Mouse (Mus musculus) right cerebral cortex, adult 2 months (tissue): ENCODE data around the gene Swap70.

Source experiments
- DNase-seq, 2 experiments: peaks; one replicate each; pipeline ENCODE4 v3.0.0; 2021 to 2022; ENCODE audit warnings: low spot score in 2 of 2

Swap70 gene

DNA sequence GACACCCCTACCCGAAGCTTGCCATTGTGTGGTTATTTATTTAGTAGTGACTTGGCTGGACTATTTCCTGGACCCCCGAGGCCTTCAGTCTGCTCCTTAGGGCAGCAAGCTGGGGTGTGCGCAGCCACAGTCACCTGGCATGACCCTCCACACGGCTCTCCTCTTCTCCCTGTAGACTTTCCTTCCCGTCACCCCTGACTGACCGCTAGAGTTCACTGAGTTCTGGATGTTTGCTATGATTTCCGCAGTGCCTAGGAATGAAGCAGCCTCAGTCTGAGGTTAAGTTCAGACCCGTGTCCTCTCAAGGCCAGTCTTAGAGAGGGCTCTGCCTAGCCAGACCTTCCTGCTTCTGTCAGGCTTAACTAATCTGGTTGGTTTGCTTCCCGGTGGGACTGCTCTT, 50.3 kb downstream of the Swap70 start:
- no peak for DNase-seq

- DNase-seq: no peak
Measured at GRCm38 (mm10) chr7:110272434-110272833, 50.9 kb downstream of the Swap70 start.

- DNase-seq: no peak
Measured at GRCm38 (mm10) chr7:110277734-110278245, 56.3 kb downstream of the Swap70 start.

DNA sequence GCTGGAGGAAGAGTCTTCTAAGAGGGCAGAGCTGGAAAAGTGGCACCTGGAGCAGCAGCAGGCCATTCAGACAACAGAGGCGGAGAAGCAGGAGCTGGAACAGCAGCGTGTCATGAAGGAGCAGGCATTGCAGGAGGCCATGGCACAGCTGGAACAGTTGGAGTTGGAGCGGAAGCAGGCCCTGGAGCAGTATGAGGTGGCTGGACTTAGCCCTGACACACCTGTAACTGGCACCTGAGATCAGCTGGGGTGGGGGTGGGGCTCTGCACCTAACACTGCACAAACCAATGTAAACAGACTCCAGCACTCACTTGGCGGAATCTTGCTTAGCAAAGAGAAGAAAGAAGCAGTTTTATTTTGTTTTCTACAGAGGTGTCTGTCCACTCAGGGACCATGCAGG, 57.7 kb downstream of the Swap70 start:
- DNase-seq: no peak

DNA sequence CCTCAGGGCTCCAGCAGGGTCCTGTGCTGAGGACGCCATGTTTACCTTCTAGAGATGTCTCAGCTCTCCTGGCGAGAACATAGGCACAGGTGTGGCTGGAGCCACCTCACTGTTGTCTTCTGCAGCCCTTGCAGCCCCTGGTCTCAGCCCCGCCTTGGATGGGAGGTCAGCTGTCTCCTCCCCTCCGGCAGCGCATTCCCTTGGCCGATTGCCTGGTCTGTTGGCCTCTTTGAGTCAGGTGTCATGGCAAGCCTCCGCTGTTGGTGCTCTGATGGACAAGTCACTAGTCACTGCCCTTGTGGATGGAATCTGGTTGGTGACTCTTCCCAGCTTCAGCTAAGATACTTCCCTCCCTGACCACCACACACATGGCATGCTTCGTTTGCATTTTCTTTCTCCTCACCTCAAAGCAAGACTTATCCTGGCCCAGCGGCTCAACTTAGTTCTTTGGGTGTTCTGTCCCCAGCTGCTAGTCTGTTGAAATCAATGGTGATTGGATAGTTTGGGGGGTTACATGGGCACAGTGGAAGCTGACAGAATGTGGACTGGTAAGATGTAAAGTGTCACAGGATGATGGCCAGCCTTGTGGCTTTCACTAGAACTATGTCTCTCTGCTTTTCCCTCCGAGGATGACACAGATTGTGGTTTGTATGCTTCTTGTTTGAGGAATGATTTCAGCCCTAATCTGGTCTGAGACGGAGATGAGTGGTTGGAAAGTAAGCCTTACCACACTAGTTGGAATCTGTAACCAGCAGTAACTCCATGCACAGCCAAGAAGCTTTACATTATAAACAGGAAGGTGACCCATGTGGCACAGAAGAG, 60.1 kb downstream of the Swap70 start:
- DNase-seq: no peak

DNA sequence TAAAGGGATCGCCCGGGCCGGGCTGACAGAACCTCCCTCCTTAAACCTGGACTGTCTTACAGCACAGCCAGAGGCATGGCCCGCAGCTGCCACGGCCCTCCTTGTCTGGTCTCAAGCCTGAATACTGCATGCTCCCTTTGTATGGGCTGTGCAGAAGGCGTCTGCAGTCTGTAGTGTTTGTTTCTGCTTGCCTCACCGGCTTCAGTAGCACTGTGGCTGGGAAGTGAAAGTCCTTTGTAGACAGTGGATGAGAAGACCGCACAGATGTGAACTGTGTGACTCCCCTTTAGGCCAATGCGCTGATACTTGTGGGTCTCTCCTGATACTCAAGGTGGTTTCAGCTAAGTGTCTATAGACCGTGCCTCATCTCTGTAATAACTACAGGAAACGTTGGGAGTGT, 61.3 kb downstream of the Swap70 start:
- DNase-seq: no peak

DNA sequence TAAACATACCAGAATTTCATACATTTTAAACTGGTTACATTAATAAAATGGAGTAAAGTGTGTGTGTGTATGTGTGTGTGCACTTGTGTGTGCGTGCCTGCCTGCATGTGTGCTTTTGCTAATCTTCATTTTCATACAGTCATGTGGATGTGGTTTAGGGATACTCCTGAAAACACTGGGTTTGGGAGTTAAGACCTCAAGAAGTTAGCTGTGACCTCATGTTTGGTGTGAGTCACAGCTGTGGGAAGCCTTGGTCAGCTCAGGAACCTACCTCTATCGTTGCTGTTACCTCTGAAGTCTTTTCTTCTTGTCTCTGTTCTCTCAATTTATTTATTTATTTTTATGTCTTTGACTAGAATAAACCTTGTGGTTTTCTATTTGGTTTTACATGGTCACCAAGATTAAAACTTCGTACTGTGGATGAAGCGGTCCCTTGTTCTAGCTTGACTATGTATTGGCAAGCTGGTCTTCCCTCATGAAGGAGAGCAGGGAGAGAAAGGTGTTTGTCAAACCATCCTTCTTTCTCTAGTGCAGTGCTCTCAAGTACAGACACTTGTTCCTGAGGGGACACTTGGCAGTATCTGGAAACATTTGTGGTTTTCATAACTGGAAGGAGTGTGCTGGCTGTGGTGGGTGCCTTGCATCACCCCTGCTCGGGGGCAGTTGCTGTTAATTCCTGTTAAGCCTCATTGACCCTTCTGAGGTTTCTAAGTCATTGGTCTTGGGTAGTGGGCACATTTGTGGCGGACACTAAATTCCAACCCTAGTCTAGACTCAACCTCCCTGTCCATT, 62.2 kb downstream of the Swap70 start:
- no peak for DNase-seq

- no peak for DNase-seq
Measured at GRCm38 (mm10) chr7:110285076-110285848, 63.8 kb downstream of the Swap70 start.

- no peak for DNase-seq
Measured at GRCm38 (mm10) chr7:110285849-110286151, 64.3 kb downstream of the Swap70 start.

DNA sequence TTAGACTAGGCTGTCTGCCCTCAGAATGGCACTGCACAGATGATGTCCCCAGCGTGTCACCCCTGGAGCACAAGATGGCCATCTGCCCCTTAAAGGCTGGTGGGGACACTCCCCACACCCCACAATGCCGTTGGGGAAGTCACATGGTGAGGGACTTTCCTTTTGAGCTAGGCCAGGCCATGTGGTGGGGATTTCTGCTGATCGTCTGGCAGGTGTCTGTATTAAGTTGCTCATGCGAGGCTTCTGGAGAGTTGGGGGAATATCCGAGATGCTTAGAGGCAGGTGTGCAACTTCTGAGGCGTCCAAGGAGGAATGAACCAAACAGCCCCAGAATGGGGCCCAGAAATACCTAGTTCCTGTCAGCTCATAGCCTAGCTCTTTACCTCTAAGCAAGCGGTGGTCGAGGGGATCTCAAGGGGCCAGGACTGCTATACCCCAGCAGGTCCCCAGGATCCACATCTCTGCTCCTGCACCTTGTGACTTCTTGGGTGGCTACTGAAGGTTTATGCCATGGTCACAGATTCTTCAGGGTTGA, 64.8 kb downstream of the Swap70 start:
- no peak for DNase-seq

GRCm38 (mm10) chr7:110286838-110287475, 65.4 kb downstream of the Swap70 start:
- peak; percentile 85 to 87 for DNase-seq

DNA sequence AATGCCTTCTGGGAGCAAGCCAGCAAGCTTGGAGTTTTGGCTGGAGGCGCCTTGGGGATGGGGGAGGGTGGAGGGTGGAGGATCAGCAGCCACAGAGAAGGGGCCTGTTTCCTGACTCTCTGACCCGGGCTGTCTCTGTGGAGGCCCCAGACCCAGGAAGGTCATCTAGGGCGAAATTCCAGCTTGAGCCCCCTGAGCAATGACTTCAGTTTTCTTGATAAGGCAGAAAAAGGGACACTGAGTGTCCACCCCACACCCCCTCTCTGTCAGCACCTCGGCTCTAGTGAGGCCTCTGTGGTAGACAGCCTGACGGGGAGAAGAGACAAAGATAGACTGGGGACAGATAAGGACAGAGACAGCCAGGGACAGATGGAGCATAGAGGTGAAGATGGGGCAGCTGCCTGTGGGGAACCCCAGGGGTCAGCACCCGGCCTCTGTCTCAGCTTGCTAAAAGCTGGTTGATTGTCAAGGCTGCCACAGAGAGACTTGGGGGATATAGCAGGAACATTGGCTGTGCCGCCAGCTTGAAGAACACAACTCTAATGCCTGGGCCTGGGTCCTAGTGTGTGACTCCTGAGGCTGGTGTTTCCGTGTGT, 66.1 kb downstream of the Swap70 start:
- no peak for DNase-seq

DNA sequence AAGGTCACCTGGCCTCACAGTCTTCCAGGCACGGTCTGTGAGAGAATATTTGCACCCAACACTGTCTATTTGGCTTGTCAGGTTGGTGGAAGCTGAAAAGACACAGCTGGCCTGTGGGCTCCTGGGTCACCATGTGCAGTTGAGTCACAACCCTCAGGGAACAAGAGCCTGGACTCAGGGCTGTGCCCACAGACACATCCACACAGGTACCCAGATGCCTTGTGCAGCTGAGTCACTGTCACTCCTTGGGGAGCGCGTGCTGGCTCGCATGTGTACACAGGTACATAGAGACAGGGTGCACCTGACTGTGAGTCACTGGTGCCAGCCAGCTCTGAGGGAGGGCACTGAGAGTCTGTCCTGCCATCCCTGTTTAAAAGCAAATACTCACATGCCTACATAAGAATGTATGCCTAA, 66.7 kb downstream of the Swap70 start:
- no peak for DNase-seq

GRCm38 (mm10) chr7:110288731-110289191, 67.2 kb downstream of the Swap70 start:
- no peak for DNase-seq

- DNase-seq: no peak
Measured at GRCm38 (mm10) chr7:110289647-110290046, 68.1 kb downstream of the Swap70 start.

GRCm38 (mm10) chr7:110296889-110297603, 75.5 kb downstream of the Swap70 start:
- DNase-seq: no peak

GRCm38 (mm10) chr7:110297611-110298010, 76.1 kb downstream of the Swap70 start:
- no peak for DNase-seq

- DNase-seq: no peak
Measured at GRCm38 (mm10) chr7:110298090-110298489, 76.6 kb downstream of the Swap70 start.

DNA sequence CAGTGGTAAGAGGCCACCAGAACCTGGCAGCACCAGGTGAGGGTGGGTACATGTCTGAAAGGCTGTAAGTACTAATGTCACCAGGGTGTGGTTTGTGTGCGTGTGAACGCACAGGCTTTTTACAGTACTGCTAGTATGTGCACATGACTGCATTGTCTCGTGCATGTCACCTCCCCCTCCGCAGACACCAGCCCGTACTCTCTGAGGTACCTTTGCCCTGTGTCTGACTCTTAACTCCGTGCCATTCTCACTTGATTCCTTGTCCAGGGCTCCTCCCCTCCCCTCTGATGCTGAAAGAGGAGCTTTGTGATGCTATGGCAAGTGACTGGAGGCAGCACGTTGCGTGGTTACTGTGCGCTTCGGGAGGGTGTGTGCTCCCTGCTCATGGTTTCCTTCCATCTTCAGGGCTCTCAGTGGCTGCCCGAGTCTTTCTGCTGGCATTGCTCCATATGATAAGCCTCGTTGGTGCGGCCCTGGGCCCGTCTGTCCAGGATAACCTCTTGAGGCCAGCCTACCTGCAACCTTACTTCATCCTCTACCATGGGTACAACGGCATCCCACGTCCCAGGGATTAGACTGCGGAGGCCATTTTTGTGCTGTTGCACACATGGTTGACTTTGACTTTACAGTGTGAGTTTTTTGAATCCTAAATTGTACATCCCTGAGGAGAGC, 77.4 kb downstream of the Swap70 start:
- no peak for DNase-seq

DNA sequence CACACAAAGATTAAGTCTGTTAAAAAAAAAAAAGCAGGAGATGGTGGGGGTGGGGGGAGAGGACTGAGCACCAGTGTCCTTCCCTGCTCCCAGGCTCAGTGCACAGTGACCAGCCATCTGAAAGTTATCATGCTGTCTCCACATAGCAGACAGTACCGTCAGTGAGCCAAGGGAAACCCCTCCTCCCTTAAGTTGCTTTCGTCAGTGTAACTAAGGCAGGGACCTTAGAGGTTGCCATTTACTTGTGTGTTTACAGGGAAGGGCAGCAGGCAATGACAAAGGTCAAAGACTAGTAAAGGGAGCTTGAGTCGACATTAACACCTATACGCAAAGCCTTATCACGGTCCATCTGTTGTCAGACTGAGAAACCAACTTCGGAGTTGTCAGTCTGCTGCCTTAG, 81.4 kb downstream of the Swap70 start:
- no peak for DNase-seq
